Mouse (Mus musculus) thymus, adult 18-20 months (tissue): ENCODE results near the gene Eef1akmt2.

Experiments used
- DNase-seq, 2 experiments: peaks; one replicate each; pipeline ENCODE4 v3.0.0; 2022; ENCODE audit warnings: mixed read lengths in 2 of 2

Eef1akmt2 gene

DNA sequence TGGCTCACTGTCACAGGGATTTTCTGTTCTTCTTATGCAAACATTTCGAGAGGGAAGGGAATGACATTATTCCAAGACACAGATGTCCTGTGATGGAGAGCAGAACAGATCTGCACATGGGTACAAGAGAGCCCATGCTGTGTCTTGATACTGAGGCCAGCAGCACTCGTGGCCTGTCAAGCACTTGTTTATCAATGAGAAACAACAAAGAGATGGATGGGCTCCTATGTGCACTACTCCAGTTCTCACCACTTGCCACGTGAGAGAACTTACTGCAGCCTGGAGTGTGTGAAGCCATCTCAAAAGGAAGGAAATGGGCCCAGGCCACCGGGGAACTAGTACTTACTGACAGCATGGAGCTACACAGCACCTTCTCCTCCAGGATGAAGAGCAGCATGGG, 66.0 kb downstream of the Eef1akmt2 start:
- DNase-seq, result no peak

GRCm38 (mm10) chr7:132786011-132786410, 66.5 kb downstream of the Eef1akmt2 start:
- no peak for DNase-seq

DNA sequence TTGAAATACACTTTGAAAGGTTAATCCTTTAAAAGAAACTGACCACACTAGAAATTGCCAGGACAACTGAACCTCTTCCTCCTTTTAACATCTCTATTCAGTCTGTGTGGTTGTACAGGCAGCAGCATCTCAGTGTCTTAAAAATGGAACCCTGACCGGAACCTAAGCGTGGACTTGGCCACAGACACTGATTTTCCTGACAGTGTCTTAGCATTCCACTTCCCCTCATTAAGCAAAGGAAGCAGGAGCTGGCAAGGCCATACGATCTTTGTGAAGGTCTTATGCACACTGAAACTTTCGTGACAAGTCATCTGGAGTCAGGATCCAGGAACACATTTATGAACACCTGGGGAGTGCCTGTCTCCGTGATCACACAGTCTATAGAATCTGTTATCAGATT, 68.4 kb downstream of the Eef1akmt2 start:
- DNase-seq, result no peak

GRCm38 (mm10) chr7:132781850-132782249, 70.6 kb downstream of the Eef1akmt2 start:
- no peak for DNase-seq

- DNase-seq, result no peak
Measured at GRCm38 (mm10) chr7:132781130-132781814, 71.2 kb downstream of the Eef1akmt2 start.

- no peak for DNase-seq
Measured at GRCm38 (mm10) chr7:132780611-132781010, 71.9 kb downstream of the Eef1akmt2 start.

- no peak for DNase-seq
Measured at GRCm38 (mm10) chr7:132778630-132779029, 73.8 kb downstream of the Eef1akmt2 start.

DNA sequence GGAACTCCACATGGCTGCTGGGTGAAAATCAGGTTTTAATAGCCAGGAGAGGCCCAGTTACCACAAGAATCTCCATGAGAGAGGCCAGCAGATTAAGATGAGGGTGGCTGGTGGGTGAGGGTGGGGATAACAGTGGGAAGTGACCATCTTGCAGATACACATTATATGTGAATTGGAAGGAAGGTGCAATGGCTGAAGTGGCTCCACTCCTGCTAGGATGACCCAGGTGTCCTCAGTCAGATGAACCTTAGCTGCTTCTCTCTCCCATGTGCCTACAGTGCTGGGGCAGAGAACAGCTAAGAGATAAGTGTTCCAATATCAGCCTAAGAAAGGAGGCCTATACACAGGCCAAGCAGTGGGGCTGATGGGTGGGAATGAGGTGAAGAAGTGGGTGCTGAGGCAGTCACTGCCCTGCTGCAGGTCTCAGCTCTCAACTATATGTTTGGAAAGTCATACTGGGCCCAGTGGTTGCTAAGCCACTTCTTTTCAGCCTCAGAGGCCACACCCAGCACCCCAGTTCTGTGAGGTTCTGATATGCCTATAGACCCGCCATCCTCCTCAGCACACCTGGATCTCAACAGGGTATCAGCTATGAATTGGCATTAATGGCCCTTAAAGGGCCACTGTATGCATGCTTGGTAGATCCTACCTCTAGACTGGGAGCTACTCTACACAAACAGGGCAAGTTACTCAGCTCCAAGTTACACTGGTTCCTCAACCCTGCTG, 74.6 kb downstream of the Eef1akmt2 start:
- DNase-seq, result no peak
